Mouse (Mus musculus): ENCODE results near the gene Sectm1a. TPM values are rescaled to one million over a fixed set of nuclear protein-coding genes. Genes with fewer than 3 reads are reported as not detected.
"Not testable (repeated sequence)": the region's sequence is repeated elsewhere in the genome, so short reads cannot be mapped to it uniquely, and the experiment has no call there.

Gene Sectm1a
- polyA plus RNA-seq, 1 experiment from 2014 or later, result 0.41 TPM

- WGBS, result 49% methylated on average over 5 of the region's 5 CpGs
- H3K9me3 ChIP-seq (ENCODE audit: low read length), result no peaks in the 10 kb centered on the region
- no peak for ATAC-seq (ENCODE audit: low FRiP score, low TSS enrichment)
These were observed 5.4 kb downstream of the Sectm1a start for GRCm38 (mm10) chr11:121075655-121076054.

GRCm38 (mm10) chr11:121069662-121070061 lies 11.4 kb downstream of the Sectm1a start:
- not testable (repeated sequence) for ATAC-seq (ENCODE audit: low FRiP score, low TSS enrichment)

More at GRCm38 (mm10) chr11:121075655-121076054, 5.4 kb downstream of the Sectm1a start:
- Histone ChIP-seq H3K4me2 (replicated peaks; ENCODE audit: low read depth, low read length) (no peak overlapping the region), H3K4me1 (ENCODE audit: insufficient read depth, low read length) (no peaks in the 10 kb centered on the region), H3K27me3 (ENCODE audit: insufficient read depth, low read length) (no peaks in the 10 kb centered on the region), H3K4me3 (ENCODE audit: low read length) (no peak overlapping the region), H3K36me3 (ENCODE audit: insufficient read depth, low read length) (no peaks in the 10 kb centered on the region), H3K27ac (ENCODE audit: low read length) (no peak overlapping the region), H3K9ac (replicated peaks; ENCODE audit: low read length) (no peak overlapping the region)

GRCm38 (mm10) chr11:121067895-121068294 lies 13.1 kb downstream of the Sectm1a start:
- H3K36me3 ChIP-seq (ENCODE audit: insufficient read depth, low read length), result no peaks in the 10 kb centered on the region
- 88% methylated on average over 2 of the region's 2 CpGs for WGBS
- no peaks in the 10 kb centered on the region for H3K4me1 ChIP-seq (ENCODE audit: insufficient read depth, low read length)
- H3K4me3 ChIP-seq (ENCODE audit: low read length), result no peak overlapping the region
- no peak overlapping the region for H3K4me2 ChIP-seq (replicated peaks; ENCODE audit: low read depth, low read length)
- H3K9me3 ChIP-seq (ENCODE audit: low read length), result peaks cover 3% of the 10 kb centered on the region; the same call in 1 of the 2 replicates
- 0 out of 2 replicates have a peak, but pooled peaks have one; percentile 23 for ATAC-seq (ENCODE audit: low FRiP score, low TSS enrichment)
- H3K27me3 ChIP-seq (ENCODE audit: insufficient read depth, low read length), result no peaks in the 10 kb centered on the region
- no peak overlapping the region for H3K27ac ChIP-seq (ENCODE audit: low read length)
- H3K9ac ChIP-seq (replicated peaks; ENCODE audit: low read length), result no peak overlapping the region

More at GRCm38 (mm10) chr11:121069662-121070061, 11.4 kb downstream of the Sectm1a start:
- not testable (repeated sequence) for H3K9ac ChIP-seq (replicated peaks; ENCODE audit: low read length); H3K36me3 ChIP-seq (ENCODE audit: insufficient read depth, low read length); H3K4me3 ChIP-seq (ENCODE audit: low read length); H3K27me3 ChIP-seq (ENCODE audit: insufficient read depth, low read length); H3K9me3 ChIP-seq (ENCODE audit: low read length); H3K4me1 ChIP-seq (ENCODE audit: insufficient read depth, low read length); H3K27ac ChIP-seq (ENCODE audit: low read length); H3K4me2 ChIP-seq (replicated peaks; ENCODE audit: low read depth, low read length)
- WGBS, result 91% methylated on average over 12 of the region's 16 CpGs

- peak; percentile 64; the same call in 1 of the 2 replicates for ATAC-seq (ENCODE audit: low FRiP score, low TSS enrichment)
- Histone ChIP-seq H3K9ac (replicated peaks; ENCODE audit: low read length) (no peak overlapping the region), H3K4me1 (ENCODE audit: insufficient read depth, low read length) (no peaks in the 10 kb centered on the region), H3K4me3 (ENCODE audit: low read length) (no peak overlapping the region), H3K9me3 (ENCODE audit: low read length) (no peaks in the 10 kb centered on the region), H3K27ac (ENCODE audit: low read length) (no peak overlapping the region), H3K27me3 (ENCODE audit: insufficient read depth, low read length) (no peaks in the 10 kb centered on the region), H3K4me2 (replicated peaks; ENCODE audit: low read depth, low read length) (no peak overlapping the region), H3K36me3 (ENCODE audit: insufficient read depth, low read length) (no peaks in the 10 kb centered on the region)
- 60% methylated on average over 3 of the region's 3 CpGs for WGBS
These were observed 16.8 kb downstream of the Sectm1a start for GRCm38 (mm10) chr11:121064197-121064596.

- H3K36me3 ChIP-seq (ENCODE audit: insufficient read depth, low read length), result no peaks in the 10 kb centered on the region
- H3K27me3 ChIP-seq (ENCODE audit: insufficient read depth, low read length), result no peaks in the 10 kb centered on the region
- H3K9ac ChIP-seq (replicated peaks; ENCODE audit: low read length), result no peak within 1 kb of the TSS
- no peak within 1 kb of the TSS for H3K4me2 ChIP-seq (replicated peaks; ENCODE audit: low read depth, low read length)
- H3K27ac ChIP-seq (ENCODE audit: low read length), result no peak within 1 kb of the TSS
- H3K4me3 ChIP-seq (ENCODE audit: low read length), result no peak within 1 kb of the TSS
- no peaks in the 10 kb centered on the region for H3K4me1 ChIP-seq (ENCODE audit: insufficient read depth, low read length)
- WGBS, result 74% methylated on average over 5 of the region's 5 CpGs
- H3K9me3 ChIP-seq (ENCODE audit: low read length), result no peaks in the 10 kb centered on the region
- no peak for ATAC-seq (ENCODE audit: low FRiP score, low TSS enrichment)
These were observed 17.6 kb downstream of the Sectm1a start, which contains the start of gene Sectm1b for GRCm38 (mm10) chr11:121063379-121063778. Sectm1b (minus strand) TSS chr11:121063569.

- WGBS, result 62% methylated on average over 8 of the region's 8 CpGs
- H3K27me3 ChIP-seq (ENCODE audit: insufficient read depth, low read length), result no peaks in the 10 kb centered on the region
- no peak overlapping the region for H3K9ac ChIP-seq (replicated peaks; ENCODE audit: low read length)
- no peak overlapping the region for H3K4me3 ChIP-seq (ENCODE audit: low read length)
- peaks cover 6% of the 10 kb centered on the region for H3K4me1 ChIP-seq (ENCODE audit: insufficient read depth, low read length)
- ATAC-seq (ENCODE audit: low FRiP score, low TSS enrichment), result no peak
- no peaks in the 10 kb centered on the region for H3K36me3 ChIP-seq (ENCODE audit: insufficient read depth, low read length)
- no peak overlapping the region for H3K4me2 ChIP-seq (replicated peaks; ENCODE audit: low read depth, low read length)
- H3K9me3 ChIP-seq (ENCODE audit: low read length), result no peaks in the 10 kb centered on the region
- H3K27ac ChIP-seq (ENCODE audit: low read length), result no peak overlapping the region
These were observed 19.4 kb downstream of the Sectm1a start for GRCm38 (mm10) chr11:121061615-121062014.

GRCm38 (mm10) chr11:121060401-121061067 lies 20.5 kb downstream of the Sectm1a start:
- H3K27me3 ChIP-seq (ENCODE audit: insufficient read depth, low read length); H3K9me3 ChIP-seq (ENCODE audit: low read length); H3K4me2 ChIP-seq (replicated peaks; ENCODE audit: low read depth, low read length); H3K4me3 ChIP-seq (ENCODE audit: low read length); H3K9ac ChIP-seq (replicated peaks; ENCODE audit: low read length); H3K27ac ChIP-seq (ENCODE audit: low read length); ATAC-seq (ENCODE audit: low FRiP score, low TSS enrichment); H3K36me3 ChIP-seq (ENCODE audit: insufficient read depth, low read length): not testable (repeated sequence)
- 98% methylated on average over 6 of the region's 6 CpGs for WGBS
- peaks cover 13% of the 10 kb centered on the region for H3K4me1 ChIP-seq (ENCODE audit: insufficient read depth, low read length)

- Histone ChIP-seq H3K4me3 (ENCODE audit: low read length) (no peak overlapping the region), H3K4me2 (replicated peaks; ENCODE audit: low read depth, low read length) (no peak overlapping the region), H3K27me3 (ENCODE audit: insufficient read depth, low read length) (no peaks in the 10 kb centered on the region), H3K4me1 (ENCODE audit: insufficient read depth, low read length) (peaks cover 13% of the 10 kb centered on the region), H3K27ac (ENCODE audit: low read length) (no peak overlapping the region), H3K9ac (replicated peaks; ENCODE audit: low read length) (no peak overlapping the region), H3K9me3 (ENCODE audit: low read length) (no peaks in the 10 kb centered on the region), H3K36me3 (ENCODE audit: insufficient read depth, low read length) (no peaks in the 10 kb centered on the region)
- no peak for ATAC-seq (ENCODE audit: low FRiP score, low TSS enrichment)
- WGBS, result 82% methylated on average over 4 of the region's 4 CpGs
These were observed 21.5 kb downstream of the Sectm1a start for GRCm38 (mm10) chr11:121059471-121059870.

GRCm38 (mm10) chr11:121058956-121059355 lies 22.1 kb downstream of the Sectm1a start:
- ATAC-seq (ENCODE audit: low FRiP score, low TSS enrichment), result no peak
- no peak overlapping the region for H3K4me3 ChIP-seq (ENCODE audit: low read length)
- H3K9me3 ChIP-seq (ENCODE audit: low read length), result no peaks in the 10 kb centered on the region
- 89% methylated on average over 4 of the region's 4 CpGs for WGBS
- peaks cover 13% of the 10 kb centered on the region for H3K4me1 ChIP-seq (ENCODE audit: insufficient read depth, low read length)
- no peaks in the 10 kb centered on the region for H3K27me3 ChIP-seq (ENCODE audit: insufficient read depth, low read length)
- H3K9ac ChIP-seq (replicated peaks; ENCODE audit: low read length), result no peak overlapping the region
- H3K4me2 ChIP-seq (replicated peaks; ENCODE audit: low read depth, low read length), result no peak overlapping the region
- no peaks in the 10 kb centered on the region for H3K36me3 ChIP-seq (ENCODE audit: insufficient read depth, low read length)
- no peak overlapping the region for H3K27ac ChIP-seq (ENCODE audit: low read length)

GRCm38 (mm10) chr11:121058122-121058521 lies 22.9 kb downstream of the Sectm1a start:
- Histone ChIP-seq H3K9ac (replicated peaks; ENCODE audit: low read length) (no peak overlapping the region), H3K27me3 (ENCODE audit: insufficient read depth, low read length) (no peaks in the 10 kb centered on the region), H3K4me1 (ENCODE audit: insufficient read depth, low read length) (peaks cover 13% of the 10 kb centered on the region), H3K36me3 (ENCODE audit: insufficient read depth, low read length) (no peaks in the 10 kb centered on the region), H3K27ac (ENCODE audit: low read length) (no peak overlapping the region), H3K4me2 (replicated peaks; ENCODE audit: low read depth, low read length) (no peak overlapping the region), H3K4me3 (ENCODE audit: low read length) (no peak overlapping the region), H3K9me3 (ENCODE audit: low read length) (no peaks in the 10 kb centered on the region)
- 68% methylated on average over 5 of the region's 5 CpGs for WGBS
- ATAC-seq (ENCODE audit: low FRiP score, low TSS enrichment), result peak; percentile 54; the same call in 1 of the 2 replicates

Data from kidney, embryonic 16.5 days (tissue).